Mouse (Mus musculus) thymus, adult 2 months (tissue): ENCODE results near the gene Wnt5b.
A peak's percentile ranks its signal among the peaks of the same experiment; 100 is the strongest.

Source experiments
- CTCF ChIP-seq: fragments of 200-500 bp; IDR thresholded peaks from 2 replicates; pipeline ENCODE4 v1.5.1; 2012; ENCODE audit warnings: mild to moderate bottlenecking, control low read depth, low read length, moderate library complexity, borderline replicate concordance; ENCODE audit not compliant: control insufficient read depth, poor library complexity, insufficient read depth; ENCODE audit errors: extremely low read depth
- POLR2A ChIP-seq: fragments of 200-500 bp; IDR thresholded peaks from 2 replicates; pipeline ENCODE4 v1.6.1; 2012; ENCODE audit warnings: mild to moderate bottlenecking, low read length, control low read depth, moderate library complexity; ENCODE audit not compliant: control insufficient read depth, poor library complexity, insufficient read depth; ENCODE audit errors: extremely low read depth

GRCm38 (mm10) chr6:119443742-119444645 lies 100.2 kb downstream of the Wnt5b start:
- TF ChIP-seq CTCF = peak; percentile 91
- TF ChIP-seq POLR2A = no peak
